Mouse (Mus musculus) embryonic facial prominence, embryonic 14.5 days (tissue): ENCODE measurements around the gene Mbnl2. TPM values are rescaled to one million over a fixed set of nuclear protein-coding genes. Genes with fewer than 3 reads are reported as not detected.
A peak's percentile ranks its signal among the peaks of the same experiment; 100 is the strongest.

Source experiments
- ATAC-seq: fragments of 200-750 bp; cut with Nextera tagmentation; 2 replicates; pipeline ENCODE4 v1.8.0; 2017; ENCODE audit warnings: low read depth, moderate number of reproducible peaks, moderate TSS enrichment
- DNase-seq: peaks from one replicate; pipeline ENCODE4 v3.0.0-alpha.2; 2015; ENCODE audit warnings: low spot score
- H3K27ac ChIP-seq: fragments of 300-500 bp; sonication (generic); replicated peaks from 2 replicates; pipeline ENCODE4 v1.5.1; 2014; ENCODE audit warnings: low read depth, mild to moderate bottlenecking, low read length, moderate library complexity
- H3K27me3 ChIP-seq: fragments of 300-500 bp; sonication (generic); replicated peaks from 2 replicates; pipeline ENCODE4 v1.6.1; 2014; ENCODE audit warnings: low read length; ENCODE audit not compliant: control insufficient read depth, insufficient read depth
- H3K36me3 ChIP-seq: fragments of 300-500 bp; sonication (generic); 2 replicates; pipeline ENCODE4 v1.6.1; 2014; ENCODE audit warnings: low read length, mixed read lengths; ENCODE audit not compliant: control insufficient read depth, insufficient read depth
- H3K4me1 ChIP-seq: fragments of 300-500 bp; sonication (generic); 2 replicates; pipeline ENCODE4 v1.6.1; 2014; ENCODE audit warnings: antibody characterized with exemption, low read length; ENCODE audit not compliant: control insufficient read depth, insufficient read depth
- H3K4me2 ChIP-seq: fragments of 300-500 bp; sonication (generic); 2 replicates; pipeline ENCODE4 v1.6.1; 2014; ENCODE audit warnings: low read depth, mild to moderate bottlenecking, low read length, moderate library complexity, mixed read lengths
- H3K4me3 ChIP-seq: fragments of 300-500 bp; sonication (generic); 2 replicates; pipeline ENCODE4 v1.5.1; 2014; ENCODE audit warnings: low read depth, mild to moderate bottlenecking, low read length
- H3K9ac ChIP-seq: fragments of 300-500 bp; sonication (generic); 2 replicates; pipeline ENCODE4 v1.6.1; 2014; ENCODE audit warnings: low read depth, mild to moderate bottlenecking, low read length, moderate library complexity, mixed read lengths
- H3K9me3 ChIP-seq: fragments of 300-500 bp; sonication (generic); 2 replicates; pipeline ENCODE4 v1.6.1; 2016; ENCODE audit warnings: low read length; ENCODE audit not compliant: control insufficient read depth
- WGBS: fragments of 180-500 bp; shearing (Covaris S2); extraction: QIAGEN DNeasy Blood & Tissue Kit; methylation state at CpG from one replicate; pipeline ENCODE4 v1.1.7; 2014; 5-methylcytosine and 5-hydroxymethylcytosine counted together
- polyA plus RNA-seq: library from polyadenylated mRNA; unstranded; fragments of >200 nt; fragmentation: Nextera tagmentation; extraction: Ambion mirVana; gene quantifications from 2 replicates; pipeline ENCODE4 v1.2.1, GENCODE M21; 2014

Gene Mbnl2
- polyA plus RNA-seq, 1 experiment from 2014 or later: 162 TPM

- ATAC-seq: no peak
These were observed 124.1 kb downstream of the Mbnl2 start for GRCm38 (mm10) chr14:120399614-120400013.

GRCm38 (mm10) chr14:120401158-120401557, 125.7 kb downstream of the Mbnl2 start:
- H3K27ac ChIP-seq: no peak overlapping the region
- no peak overlapping the region for H3K4me2 ChIP-seq
- DNase-seq: no peak
- H3K36me3 ChIP-seq: peaks cover 84% of the 10 kb centered on the region
- H3K4me3 ChIP-seq: no peak overlapping the region
- 90% methylated on average over 15 of the region's 15 CpGs for WGBS
- no peaks in the 10 kb centered on the region for H3K27me3 ChIP-seq
- H3K9ac ChIP-seq: no peak overlapping the region
- no peaks in the 10 kb centered on the region for H3K9me3 ChIP-seq
- H3K4me1 ChIP-seq: no peaks in the 10 kb centered on the region
- no peak for ATAC-seq

More at GRCm38 (mm10) chr14:120399614-120400013, 124.1 kb downstream of the Mbnl2 start:
- WGBS: 74% methylated on average over 6 of the region's 6 CpGs
- no peak overlapping the region for H3K27ac ChIP-seq
- no peaks in the 10 kb centered on the region for H3K27me3 ChIP-seq
- peaks cover 75% of the 10 kb centered on the region for H3K36me3 ChIP-seq
- H3K9me3 ChIP-seq: no peaks in the 10 kb centered on the region
- no peaks in the 10 kb centered on the region for H3K4me1 ChIP-seq
- H3K4me3 ChIP-seq: no peak overlapping the region
- no peak for DNase-seq
- H3K9ac ChIP-seq: no peak overlapping the region
- no peak overlapping the region for H3K4me2 ChIP-seq

- Histone ChIP-seq H3K9ac (no peak overlapping the region), H3K4me1 (no peaks in the 10 kb centered on the region), H3K27me3 (no peaks in the 10 kb centered on the region), H3K27ac (no peak overlapping the region), H3K4me3 (no peak overlapping the region), H3K36me3 (peaks cover 80% of the 10 kb centered on the region), H3K9me3 (no peaks in the 10 kb centered on the region), H3K4me2 (no peak overlapping the region)
- DNase-seq (no peak), ATAC-seq (no peak)
- 85% methylated on average over 9 of the region's 9 CpGs for WGBS
These were observed 127.2 kb downstream of the Mbnl2 start for GRCm38 (mm10) chr14:120402715-120403114.

DNA sequence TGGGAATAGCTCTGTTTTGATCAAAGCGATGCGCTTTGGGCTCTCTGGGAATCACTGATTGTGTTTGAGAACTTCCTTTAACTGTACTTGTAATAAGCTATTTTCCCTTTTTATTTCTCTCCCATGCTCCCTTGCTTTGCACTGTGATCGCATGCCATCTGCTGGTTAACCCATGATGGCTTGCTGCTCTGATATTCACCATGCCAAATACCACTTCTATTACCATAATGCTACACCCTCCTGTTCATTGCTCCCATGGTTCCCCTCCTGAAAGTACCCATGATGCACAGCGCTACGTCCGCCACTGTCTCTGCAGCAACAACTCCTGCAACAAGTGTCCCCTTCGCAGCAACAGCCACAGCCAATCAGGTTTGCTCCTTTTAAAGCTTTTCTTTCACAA, 128.9 kb downstream of the Mbnl2 start:
- ATAC-seq (no peak), DNase-seq (no peak)
- H3K36me3 ChIP-seq: peaks cover 80% of the 10 kb centered on the region
- H3K4me1 ChIP-seq: no peaks in the 10 kb centered on the region
- no peak overlapping the region for H3K4me2 ChIP-seq
- H3K9ac ChIP-seq: no peak overlapping the region
- H3K27ac ChIP-seq: no peak overlapping the region
- H3K4me3 ChIP-seq: no peak overlapping the region
- H3K9me3 ChIP-seq: no peaks in the 10 kb centered on the region
- WGBS: 91% methylated on average over 7 of the region's 7 CpGs
- H3K27me3 ChIP-seq: no peaks in the 10 kb centered on the region

DNA sequence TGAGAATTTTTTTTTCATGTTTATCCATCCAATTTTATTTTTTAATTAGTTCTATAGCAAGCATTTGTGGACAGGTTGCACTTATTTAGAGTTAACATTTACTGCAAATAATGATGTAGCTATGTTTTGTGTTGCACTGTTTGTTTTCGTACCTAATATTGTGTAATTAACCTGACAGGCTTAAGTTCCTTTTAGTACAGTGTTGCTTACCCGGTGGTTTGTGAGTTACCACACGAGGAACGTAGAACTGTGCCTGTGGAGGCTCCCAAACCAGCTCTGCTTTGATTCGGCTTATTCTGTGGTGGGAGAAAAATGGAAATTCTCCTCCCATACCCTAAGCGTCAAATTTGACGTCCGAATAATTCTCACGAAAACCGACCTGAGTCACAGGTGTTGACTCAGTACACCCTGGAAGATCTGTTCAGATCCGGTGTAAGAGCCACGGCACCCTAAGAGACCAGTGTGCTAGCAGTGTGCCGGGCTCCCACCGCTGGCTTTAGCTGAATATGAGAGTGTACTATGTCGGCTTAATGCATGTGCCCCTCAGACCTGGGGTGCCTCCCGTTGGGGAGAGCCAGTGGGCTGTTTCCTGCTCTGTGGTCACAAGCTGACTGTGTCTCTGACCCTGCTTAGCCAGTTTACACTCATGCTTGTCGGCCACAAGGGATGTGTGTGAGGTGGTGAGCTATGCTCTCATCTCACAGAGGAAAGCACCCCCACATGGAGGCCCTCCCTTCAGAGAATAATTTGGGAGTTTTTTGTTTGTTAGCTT, 129.5 kb downstream of the Mbnl2 start:
- peaks cover 80% of the 10 kb centered on the region for H3K36me3 ChIP-seq
- H3K9me3 ChIP-seq: no peaks in the 10 kb centered on the region
- no peak overlapping the region for H3K4me3 ChIP-seq
- no peaks in the 10 kb centered on the region for H3K27me3 ChIP-seq
- no peak for DNase-seq
- no peak overlapping the region for H3K4me2 ChIP-seq
- ATAC-seq: no peak
- no peak overlapping the region for H3K27ac ChIP-seq
- H3K4me1 ChIP-seq: no peaks in the 10 kb centered on the region
- 78% methylated on average over 17 of the region's 17 CpGs for WGBS
- H3K9ac ChIP-seq: no peak overlapping the region

DNA sequence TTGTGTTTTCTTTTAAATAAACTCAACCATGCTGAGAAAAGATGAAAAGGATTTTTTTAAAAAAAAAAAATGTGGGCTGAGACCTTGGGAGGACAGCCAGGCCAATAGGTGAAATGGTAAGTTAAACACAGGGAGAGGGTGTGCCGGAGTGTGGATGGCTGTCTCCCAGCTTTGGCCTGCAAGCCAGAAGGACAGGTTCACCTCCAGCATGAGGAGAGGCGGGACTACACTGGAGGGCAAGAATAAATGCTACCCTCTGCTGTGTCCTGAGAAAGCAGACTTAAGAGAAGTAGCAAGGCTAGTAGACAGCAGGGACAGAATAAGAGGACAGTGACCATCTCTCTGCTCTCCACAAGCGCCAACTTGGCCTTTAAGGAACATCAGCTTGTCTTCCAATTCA, 130.1 kb downstream of the Mbnl2 start:
- Histone ChIP-seq H3K36me3 (peaks cover 74% of the 10 kb centered on the region), H3K4me2 (no peak overlapping the region), H3K9ac (no peak overlapping the region), H3K4me1 (no peaks in the 10 kb centered on the region), H3K4me3 (no peak overlapping the region), H3K27me3 (no peaks in the 10 kb centered on the region), H3K9me3 (no peaks in the 10 kb centered on the region), H3K27ac (no peak overlapping the region)
- DNase-seq: no peak
- no peak for ATAC-seq
- 80% methylated on average over 3 of the region's 3 CpGs for WGBS

DNA sequence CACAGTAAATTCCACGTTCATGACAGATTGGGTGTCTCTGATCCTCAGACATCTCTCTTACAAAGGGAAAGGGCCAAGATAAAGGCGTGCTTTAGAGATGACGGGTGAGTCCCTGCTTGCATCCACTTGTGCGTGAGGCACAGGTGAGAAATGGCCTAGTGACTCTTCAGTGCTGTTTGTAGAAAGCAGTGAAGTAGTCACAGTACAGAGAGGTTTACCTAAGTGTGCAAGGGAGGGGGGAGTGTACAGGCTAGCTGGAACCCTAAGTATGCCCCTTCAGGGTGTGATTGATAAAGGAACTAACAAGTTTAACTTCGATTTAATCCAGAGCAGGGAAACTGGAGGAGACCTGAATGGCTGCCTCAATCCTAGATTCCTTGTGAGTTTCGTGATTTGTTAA, 130.8 kb downstream of the Mbnl2 start:
- peak; percentile 51; the same call in 1 of the 2 replicates for ATAC-seq
- WGBS: 78% methylated on average over 6 of the region's 6 CpGs
- H3K4me3 ChIP-seq: no peak overlapping the region

GRCm38 (mm10) chr14:120406820-120407219, 131.4 kb downstream of the Mbnl2 start:
- ATAC-seq: no peak

More for the DNA sequence above, 130.8 kb downstream of the Mbnl2 start:
- H3K27ac ChIP-seq: no peak overlapping the region; the same call in 1 of the 2 replicates
- no peak overlapping the region for H3K4me2 ChIP-seq
- peak; percentile 15 for DNase-seq
- H3K9me3 ChIP-seq: no peaks in the 10 kb centered on the region
- H3K27me3 ChIP-seq: no peaks in the 10 kb centered on the region
- no peaks in the 10 kb centered on the region for H3K4me1 ChIP-seq
- H3K36me3 ChIP-seq: peaks cover 67% of the 10 kb centered on the region
- H3K9ac ChIP-seq: no peak overlapping the region

DNA sequence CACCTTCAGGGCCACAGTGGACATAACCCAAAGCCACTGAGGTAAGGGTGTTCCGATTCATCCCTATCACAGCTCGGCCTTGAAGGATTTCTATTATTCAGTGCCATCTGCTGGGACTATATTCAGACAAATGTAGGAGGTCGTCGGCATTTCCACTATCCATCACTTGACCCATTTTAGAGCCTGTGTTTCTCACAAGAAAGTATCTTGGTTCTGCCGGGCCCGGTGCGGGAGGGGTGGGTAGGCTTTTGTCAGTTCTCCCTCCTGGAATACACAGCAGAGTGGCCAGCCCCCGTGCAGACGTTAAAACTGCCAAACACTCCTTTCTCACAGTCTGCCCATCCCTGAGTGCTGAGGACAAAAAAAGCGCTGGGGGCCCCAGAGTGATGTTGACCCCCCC, 134.4 kb downstream of the Mbnl2 start:
- WGBS: 90% methylated on average over 10 of the region's 10 CpGs
- no peaks in the 10 kb centered on the region for H3K9me3 ChIP-seq
- H3K27me3 ChIP-seq: no peaks in the 10 kb centered on the region
- no peak for ATAC-seq
- H3K4me3 ChIP-seq: no peak overlapping the region
- DNase-seq: no peak
- H3K36me3 ChIP-seq: peaks cover 62% of the 10 kb centered on the region
- H3K9ac ChIP-seq: no peak overlapping the region
- no peaks in the 10 kb centered on the region for H3K4me1 ChIP-seq
- no peak overlapping the region for H3K27ac ChIP-seq
- H3K4me2 ChIP-seq: no peak overlapping the region

More at GRCm38 (mm10) chr14:120406820-120407219, 131.4 kb downstream of the Mbnl2 start:
- DNase-seq: peak; percentile 13
- Histone ChIP-seq H3K36me3 (peaks cover 62% of the 10 kb centered on the region), H3K4me3 (no peak overlapping the region), H3K4me2 (no peak overlapping the region), H3K9ac (no peak overlapping the region), H3K9me3 (no peaks in the 10 kb centered on the region), H3K27ac (no peak overlapping the region), H3K4me1 (no peaks in the 10 kb centered on the region), H3K27me3 (no peaks in the 10 kb centered on the region)
- 75% methylated on average over 8 of the region's 8 CpGs for WGBS
